Mouse (Mus musculus): ENCODE measurements around the gene Dock4. TPM values are rescaled to one million over a fixed set of nuclear protein-coding genes. Genes with fewer than 3 reads are reported as not detected.
A peak's percentile ranks its signal among the peaks of the same experiment; 100 is the strongest.

Gene Dock4
- polyA plus RNA-seq (2014; fragmentation: Nextera tagmentation; extraction: Ambion mirVana) = 10.2 and 12.6 TPM in 2 replicates

DNA sequence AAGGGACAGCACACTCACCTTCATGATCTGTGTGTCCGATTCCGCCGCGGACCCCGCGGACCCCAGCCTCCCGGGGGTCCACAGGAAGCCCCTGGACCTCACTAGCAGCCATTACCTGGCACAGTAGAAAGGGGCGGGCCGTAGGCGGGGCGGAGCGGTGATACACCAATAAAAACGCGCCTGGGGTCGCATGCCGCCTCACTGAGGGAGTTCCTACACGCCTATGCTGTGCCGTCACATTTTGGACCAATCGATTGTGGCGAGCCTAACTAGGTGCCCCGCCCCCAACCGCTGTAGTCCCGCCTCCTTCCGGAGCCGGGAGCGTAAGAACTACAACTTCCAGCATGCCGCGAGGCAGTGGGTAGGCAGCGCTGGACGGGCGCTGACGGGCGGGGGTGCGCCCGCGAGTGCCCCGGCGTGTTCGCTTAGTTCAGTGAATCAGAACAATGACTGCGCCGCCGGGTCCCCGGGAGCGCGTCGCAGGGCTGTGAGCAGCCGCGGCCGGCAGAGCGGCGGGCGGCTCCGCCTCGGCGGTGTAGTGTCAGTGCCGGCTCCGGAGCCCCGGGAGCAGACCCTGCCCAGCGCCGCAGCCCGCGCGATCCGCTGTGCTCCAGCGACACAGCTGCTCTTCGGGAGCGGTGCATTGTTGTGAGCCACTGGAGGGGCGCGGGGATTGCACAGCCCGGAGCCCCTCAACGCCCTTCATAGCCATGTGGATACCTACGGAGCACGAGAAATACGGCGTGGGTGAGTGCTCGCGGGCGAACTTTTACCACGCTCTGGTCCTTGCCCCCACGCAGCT lies at the start of gene Dock4, which contains the start of gene Zfp277:
Dock4 (plus strand) TSS at position 305 of the 802 bp plus-strand sequence.
Zfp277 (minus strand) TSS at position 255 of the 802 bp plus-strand sequence.
- Histone ChIP-seq H3K9ac (ENCODE audit: low read length) (peak within 1 kb of the TSS; percentile 90), H3K9me3 (ENCODE audit: control insufficient read depth, low read length) (no peaks in the 10 kb centered on the region), H3K4me3 (ENCODE audit: low read depth, low read length) (peak within 1 kb of the TSS; percentile 63), H3K27ac (ENCODE audit: low read depth, low read length) (peak within 1 kb of the TSS; percentile 87), H3K27me3 (ENCODE audit: control insufficient read depth, insufficient read depth, low read length) (no peaks in the 10 kb centered on the region), H3K4me2 (peak within 1 kb of the TSS; percentile 89), H3K36me3 (ENCODE audit: control insufficient read depth, insufficient read depth, low read length) (no peaks in the 10 kb centered on the region), H3K4me1 (ENCODE audit: control insufficient read depth, insufficient read depth, low read length) (peaks cover 14% of the 10 kb centered on the region)
- DNase-seq (ENCODE audit: low spot score, missing footprints) (peak; percentile 100), ATAC-seq (ENCODE audit: low FRiP score) (peak; percentile 98)
- WGBS = under 1% methylated on average over 80 of the region's 80 CpGs

- no peak for DNase-seq (ENCODE audit: low spot score, missing footprints)
- Histone ChIP-seq H3K9ac (ENCODE audit: low read length) (no peak overlapping the region), H3K4me1 (ENCODE audit: control insufficient read depth, insufficient read depth, low read length) (no peaks in the 10 kb centered on the region), H3K4me2 (no peak overlapping the region), H3K27me3 (ENCODE audit: control insufficient read depth, insufficient read depth, low read length) (no peaks in the 10 kb centered on the region), H3K9me3 (ENCODE audit: control insufficient read depth, low read length) (no peaks in the 10 kb centered on the region), H3K36me3 (ENCODE audit: control insufficient read depth, insufficient read depth, low read length) (no peaks in the 10 kb centered on the region), H3K27ac (ENCODE audit: low read depth, low read length) (no peak overlapping the region), H3K4me3 (ENCODE audit: low read depth, low read length) (no peak overlapping the region)
- ATAC-seq (ENCODE audit: low FRiP score) = peak; percentile 55; the same call in 1 of the 2 replicates
- WGBS = 75% methylated on average over 2 of the region's 2 CpGs
Observed at GRCm38 (mm10) chr12:40398916-40399315, 46.8 kb upstream of the Dock4 start.

DNA sequence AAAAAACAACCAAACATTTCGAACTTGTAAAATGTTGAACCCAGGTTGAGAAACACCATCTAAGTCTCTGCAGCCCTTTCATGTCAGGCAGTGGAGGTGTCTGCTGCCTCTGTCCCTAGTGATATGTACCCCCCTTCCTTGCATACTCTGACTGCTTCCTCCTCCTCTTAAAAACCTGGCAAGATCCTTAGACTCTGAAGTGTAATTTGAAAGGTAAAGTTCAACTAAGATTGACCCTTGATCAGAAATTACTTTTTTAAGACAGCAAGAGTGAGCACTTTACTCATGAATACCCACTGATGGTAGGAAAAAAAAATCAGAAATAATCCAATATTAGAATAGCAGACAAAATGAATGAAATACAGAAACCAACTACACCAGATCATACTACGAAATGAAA lies 46.4 kb upstream of the Dock4 start:
- 88% methylated on average over 2 of the region's 2 CpGs for WGBS
- Histone ChIP-seq H3K27ac (ENCODE audit: low read depth, low read length) (no peak overlapping the region), H3K4me2 (no peak overlapping the region), H3K4me3 (ENCODE audit: low read depth, low read length) (no peak overlapping the region), H3K4me1 (ENCODE audit: control insufficient read depth, insufficient read depth, low read length) (no peaks in the 10 kb centered on the region), H3K9ac (ENCODE audit: low read length) (no peak overlapping the region), H3K27me3 (ENCODE audit: control insufficient read depth, insufficient read depth, low read length) (no peaks in the 10 kb centered on the region), H3K36me3 (ENCODE audit: control insufficient read depth, insufficient read depth, low read length) (no peaks in the 10 kb centered on the region), H3K9me3 (ENCODE audit: control insufficient read depth, low read length) (no peaks in the 10 kb centered on the region)
- ATAC-seq (ENCODE audit: low FRiP score) (no peak), DNase-seq (ENCODE audit: low spot score, missing footprints) (no peak)

DNA sequence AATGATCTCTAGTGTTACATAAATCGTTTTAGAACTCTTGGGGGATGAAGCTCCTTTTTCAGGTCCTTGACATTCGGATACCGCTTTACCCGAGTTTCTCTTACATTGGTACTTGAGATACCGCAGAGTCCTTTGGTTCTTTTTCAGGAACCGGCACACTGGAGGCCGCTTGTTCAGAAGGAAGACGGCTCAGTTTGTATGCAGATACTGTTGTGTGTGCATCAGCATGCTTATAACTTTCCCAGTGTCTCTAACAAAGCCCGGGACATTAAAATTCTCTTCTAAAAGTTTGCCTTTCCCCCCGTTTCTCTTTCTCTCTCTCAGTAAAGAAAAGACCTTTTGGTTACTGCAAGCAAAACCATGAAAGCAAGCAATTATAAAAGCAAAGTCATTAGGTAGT lies 45.9 kb upstream of the Dock4 start:
- no peak for DNase-seq (ENCODE audit: low spot score, missing footprints)
- no peaks in the 10 kb centered on the region for H3K27me3 ChIP-seq (ENCODE audit: control insufficient read depth, insufficient read depth, low read length)
- no peak overlapping the region for H3K9ac ChIP-seq (ENCODE audit: low read length)
- H3K4me3 ChIP-seq (ENCODE audit: low read depth, low read length) = no peak overlapping the region
- H3K27ac ChIP-seq (ENCODE audit: low read depth, low read length) = no peak overlapping the region
- H3K36me3 ChIP-seq (ENCODE audit: control insufficient read depth, insufficient read depth, low read length) = no peaks in the 10 kb centered on the region
- WGBS = 91% methylated on average over 10 of the region's 10 CpGs
- H3K4me2 ChIP-seq = no peak overlapping the region
- H3K4me1 ChIP-seq (ENCODE audit: control insufficient read depth, insufficient read depth, low read length) = no peaks in the 10 kb centered on the region
- ATAC-seq (ENCODE audit: low FRiP score) = no peak
- H3K9me3 ChIP-seq (ENCODE audit: control insufficient read depth, low read length) = no peaks in the 10 kb centered on the region

- no peak overlapping the region for H3K4me2 ChIP-seq
- 29% methylated on average over 5 of the region's 5 CpGs for WGBS
- H3K27me3 ChIP-seq (ENCODE audit: control insufficient read depth, insufficient read depth, low read length) = no peaks in the 10 kb centered on the region
- DNase-seq (ENCODE audit: low spot score, missing footprints) = no peak
- H3K4me1 ChIP-seq (ENCODE audit: control insufficient read depth, insufficient read depth, low read length) = peaks cover 13% of the 10 kb centered on the region
- no peaks in the 10 kb centered on the region for H3K36me3 ChIP-seq (ENCODE audit: control insufficient read depth, insufficient read depth, low read length)
- no peaks in the 10 kb centered on the region for H3K9me3 ChIP-seq (ENCODE audit: control insufficient read depth, low read length)
- H3K4me3 ChIP-seq (ENCODE audit: low read depth, low read length) = no peak overlapping the region
- no peak overlapping the region for H3K27ac ChIP-seq (ENCODE audit: low read depth, low read length)
- no peak overlapping the region for H3K9ac ChIP-seq (ENCODE audit: low read length)
- peak; percentile 79 for ATAC-seq (ENCODE audit: low FRiP score)
Observed at GRCm38 (mm10) chr12:40414682-40415311, 31.0 kb upstream of the Dock4 start.

- no peak overlapping the region for H3K4me3 ChIP-seq (ENCODE audit: low read depth, low read length)
- DNase-seq (ENCODE audit: low spot score, missing footprints) (no peak), ATAC-seq (ENCODE audit: low FRiP score) (no peak)
- WGBS = 65% methylated on average over 8 of the region's 8 CpGs
- H3K27me3 ChIP-seq (ENCODE audit: control insufficient read depth, insufficient read depth, low read length) = no peaks in the 10 kb centered on the region
- H3K4me1 ChIP-seq (ENCODE audit: control insufficient read depth, insufficient read depth, low read length) = peaks cover 13% of the 10 kb centered on the region
- H3K27ac ChIP-seq (ENCODE audit: low read depth, low read length) = no peak overlapping the region; the same call in 1 of the 2 replicates
- no peaks in the 10 kb centered on the region for H3K36me3 ChIP-seq (ENCODE audit: control insufficient read depth, insufficient read depth, low read length)
- H3K9ac ChIP-seq (ENCODE audit: low read length) = no peak overlapping the region
- H3K9me3 ChIP-seq (ENCODE audit: control insufficient read depth, low read length) = no peaks in the 10 kb centered on the region
- H3K4me2 ChIP-seq = no peak overlapping the region
Observed at GRCm38 (mm10) chr12:40415312-40415925, 30.3 kb upstream of the Dock4 start.

DNA sequence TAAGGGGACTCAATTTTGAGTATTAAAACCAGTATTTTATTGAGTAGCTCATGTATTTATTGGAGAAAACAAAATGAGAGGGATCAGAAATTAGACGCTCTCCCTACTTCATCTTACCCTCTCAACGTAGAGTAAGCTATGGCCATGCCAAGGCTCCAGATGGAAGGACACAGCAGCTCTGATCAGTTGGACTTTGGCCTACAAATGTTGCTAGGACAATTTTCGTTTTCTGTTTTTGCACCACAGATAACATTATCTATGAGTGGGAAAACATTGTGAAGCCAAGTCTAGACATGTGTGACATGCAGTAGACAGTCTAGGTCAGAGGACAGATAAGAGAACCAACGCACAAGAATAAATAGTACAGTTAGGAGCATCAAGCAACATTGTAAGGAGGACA lies 28.5 kb upstream of the Dock4 start:
- 94% methylated on average over 4 of the region's 4 CpGs for WGBS
- Histone ChIP-seq H3K4me3 (ENCODE audit: low read depth, low read length) (no peak overlapping the region), H3K4me1 (ENCODE audit: control insufficient read depth, insufficient read depth, low read length) (peaks cover 13% of the 10 kb centered on the region), H3K27me3 (ENCODE audit: control insufficient read depth, insufficient read depth, low read length) (no peaks in the 10 kb centered on the region), H3K36me3 (ENCODE audit: control insufficient read depth, insufficient read depth, low read length) (no peaks in the 10 kb centered on the region), H3K9me3 (ENCODE audit: control insufficient read depth, low read length) (no peaks in the 10 kb centered on the region), H3K4me2 (no peak overlapping the region), H3K9ac (ENCODE audit: low read length) (no peak overlapping the region), H3K27ac (ENCODE audit: low read depth, low read length) (no peak overlapping the region)
- ATAC-seq (ENCODE audit: low FRiP score) (no peak), DNase-seq (ENCODE audit: low spot score, missing footprints) (no peak)

DNA sequence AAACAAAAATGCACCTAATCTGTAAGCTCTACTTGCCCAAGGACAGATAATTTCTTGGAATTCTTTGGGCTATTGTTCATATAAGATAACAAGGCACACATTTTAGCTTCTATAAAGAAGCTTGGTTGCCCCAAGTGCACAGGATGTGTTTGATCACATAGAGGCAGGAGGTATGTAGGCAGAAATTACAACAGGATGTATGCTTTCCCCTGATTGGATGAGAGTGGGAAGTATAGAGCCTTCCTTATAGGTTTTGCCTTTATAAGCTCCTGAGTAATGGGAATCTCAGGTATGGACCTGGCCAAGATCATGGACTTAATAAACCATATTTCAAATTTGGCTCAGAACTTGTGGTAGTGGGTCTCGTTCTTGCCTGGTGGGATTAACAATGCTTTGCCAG lies 20.8 kb upstream of the Dock4 start:
- WGBS = 94% methylated on average over 1 of the region's 1 CpGs
- 0 out of 2 replicates have a peak, but pooled peaks cover 2% of the 10 kb centered on the region for H3K4me1 ChIP-seq (ENCODE audit: control insufficient read depth, insufficient read depth, low read length)
- H3K4me3 ChIP-seq (ENCODE audit: low read depth, low read length) = no peak overlapping the region
- ATAC-seq (ENCODE audit: low FRiP score) (no peak), DNase-seq (ENCODE audit: low spot score, missing footprints) (no peak)
- H3K9ac ChIP-seq (ENCODE audit: low read length) = no peak overlapping the region
- no peaks in the 10 kb centered on the region for H3K36me3 ChIP-seq (ENCODE audit: control insufficient read depth, insufficient read depth, low read length)
- H3K27me3 ChIP-seq (ENCODE audit: control insufficient read depth, insufficient read depth, low read length) = no peaks in the 10 kb centered on the region
- H3K4me2 ChIP-seq = no peak overlapping the region
- H3K27ac ChIP-seq (ENCODE audit: low read depth, low read length) = no peak overlapping the region
- no peaks in the 10 kb centered on the region for H3K9me3 ChIP-seq (ENCODE audit: control insufficient read depth, low read length)

DNA sequence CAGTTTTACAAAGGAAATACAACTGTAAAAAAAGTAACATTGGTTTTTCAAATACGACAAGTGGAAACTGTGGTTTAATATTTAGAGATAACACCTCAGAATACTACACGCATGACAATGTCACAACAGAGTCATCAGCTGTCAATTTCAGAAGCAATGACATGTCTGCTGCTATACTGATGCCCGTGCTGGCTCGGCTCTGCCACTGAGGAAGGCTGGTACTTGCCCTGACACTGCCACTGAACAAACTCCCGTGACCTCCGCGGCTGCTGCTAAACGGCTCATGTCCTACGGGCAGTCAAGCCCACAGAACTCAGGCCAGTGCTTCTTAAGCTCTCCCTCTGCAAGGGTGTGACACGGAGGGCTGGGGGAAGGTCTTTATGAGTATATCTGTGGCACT lies 18.1 kb upstream of the Dock4 start:
- Histone ChIP-seq H3K27ac (ENCODE audit: low read depth, low read length) (no peak overlapping the region), H3K4me2 (no peak overlapping the region), H3K9me3 (ENCODE audit: control insufficient read depth, low read length) (no peaks in the 10 kb centered on the region), H3K27me3 (ENCODE audit: control insufficient read depth, insufficient read depth, low read length) (no peaks in the 10 kb centered on the region), H3K4me1 (ENCODE audit: control insufficient read depth, insufficient read depth, low read length) (peaks cover 9% of the 10 kb centered on the region), H3K36me3 (ENCODE audit: control insufficient read depth, insufficient read depth, low read length) (no peaks in the 10 kb centered on the region), H3K9ac (ENCODE audit: low read length) (no peak overlapping the region), H3K4me3 (ENCODE audit: low read depth, low read length) (no peak overlapping the region)
- ATAC-seq (ENCODE audit: low FRiP score) (no peak), DNase-seq (ENCODE audit: low spot score, missing footprints) (no peak)
- WGBS = 83% methylated on average over 10 of the region's 10 CpGs

Data from midbrain, embryonic 11.5 days (tissue).